Mouse (Mus musculus) neural tube, embryonic 14.5 days (tissue): ENCODE results near the gene Kdm4a. TPM values are rescaled to one million over a fixed set of nuclear protein-coding genes. Genes with fewer than 3 reads are reported as not detected.

Source experiments
- ATAC-seq: fragments of 200-750 bp; cut with Nextera tagmentation; 2 replicates; pipeline ENCODE4 v1.8.0; 2017; ENCODE audit warnings: low read depth, mild to moderate bottlenecking, moderate TSS enrichment, moderate library complexity
- H3K27ac ChIP-seq: fragments of 300-500 bp; sonication (generic); 2 replicates; pipeline ENCODE4 v1.5.1; 2014; ENCODE audit warnings: low read depth, mild to moderate bottlenecking, control low read depth, low read length, moderate library complexity, mixed read lengths
- H3K27me3 ChIP-seq: fragments of 300-500 bp; sonication (generic); 2 replicates; pipeline ENCODE4 v1.6.1; 2014; ENCODE audit warnings: low read length; ENCODE audit not compliant: control insufficient read depth, insufficient read depth
- H3K36me3 ChIP-seq: fragments of 300-500 bp; sonication (generic); 2 replicates; pipeline ENCODE4 v1.6.1; 2014; ENCODE audit warnings: low read length, mixed read lengths; ENCODE audit not compliant: control insufficient read depth, insufficient read depth
- H3K4me1 ChIP-seq: fragments of 300-500 bp; sonication (generic); 2 replicates; pipeline ENCODE4 v1.6.1; 2014; ENCODE audit warnings: low read length; ENCODE audit not compliant: control insufficient read depth, insufficient read depth
- H3K4me2 ChIP-seq: fragments of 300-500 bp; sonication (generic); 2 replicates; pipeline ENCODE4 v1.6.1; 2014; ENCODE audit warnings: mild to moderate bottlenecking, low read depth, low read length, control low read depth
- H3K4me3 ChIP-seq: fragments of 300-500 bp; sonication (generic); 2 replicates; pipeline ENCODE4 v1.5.1; 2014; ENCODE audit warnings: low read depth, low read length, control low read depth, mixed read lengths
- H3K9ac ChIP-seq: fragments of 300-500 bp; sonication (generic); replicated peaks from 2 replicates; pipeline ENCODE4 v1.6.1; 2014; ENCODE audit warnings: low read depth, mild to moderate bottlenecking, control low read depth, low read length, mixed read lengths
- H3K9me3 ChIP-seq: fragments of 300-500 bp; sonication (generic); 2 replicates; pipeline ENCODE4 v1.6.1; 2016; ENCODE audit warnings: low read length; ENCODE audit not compliant: control insufficient read depth
- WGBS: fragments of 180-500 bp; shearing (Covaris S2); extraction: QIAGEN DNeasy Blood & Tissue Kit; methylation state at CpG from one replicate; pipeline ENCODE4 v1.1.7; 2014; 5-methylcytosine and 5-hydroxymethylcytosine counted together
- polyA plus RNA-seq: library from polyadenylated mRNA; unstranded; fragments of >200 nt; fragmentation: Nextera tagmentation; extraction: Ambion mirVana; gene quantifications from 2 replicates; pipeline ENCODE4 v1.2.1, GENCODE M21; 2014

Gene Kdm4a
- polyA plus RNA-seq: 55.8 and 58.6 TPM in 2 replicates

DNA sequence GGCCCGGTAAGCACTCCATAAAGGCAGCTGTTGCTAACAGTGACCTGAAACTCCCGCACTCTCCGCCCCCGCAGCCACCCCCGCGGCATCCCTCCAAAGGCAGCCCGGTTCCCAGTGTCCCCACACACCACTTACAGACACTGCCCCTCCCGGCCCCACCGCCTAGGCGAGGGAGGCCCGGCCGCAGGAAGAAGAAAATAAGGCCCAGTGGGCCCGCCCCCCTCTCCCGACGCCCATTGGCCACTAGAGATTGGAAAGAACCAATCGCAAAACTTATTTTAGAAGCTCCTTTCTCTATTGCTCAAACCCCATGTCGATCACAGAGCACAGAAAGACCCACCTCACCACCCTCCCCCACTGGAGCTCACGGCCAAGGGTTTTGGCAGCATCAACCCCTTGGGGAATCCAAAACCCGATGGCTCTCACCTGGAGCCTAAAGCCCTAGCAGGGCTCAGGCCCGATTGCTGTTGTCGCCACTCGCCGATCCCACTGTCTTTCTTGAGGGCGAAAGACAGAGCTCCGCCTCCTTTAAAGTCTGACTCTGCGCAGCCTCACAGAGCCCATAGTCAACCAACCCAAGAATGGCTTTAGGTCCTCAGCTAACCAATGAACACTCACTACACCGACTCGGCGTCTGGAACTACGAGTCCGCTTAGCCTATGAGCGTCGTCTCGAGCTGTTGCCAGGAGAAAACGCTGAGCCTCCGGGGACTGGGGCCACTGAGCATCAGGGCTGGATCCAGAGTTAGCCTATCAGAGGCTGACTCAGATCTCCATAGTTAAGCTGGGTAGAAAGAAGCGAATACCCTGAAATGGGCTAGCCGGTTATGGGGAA lies at the start of gene Kdm4a:
Kdm4a (minus strand) TSS at position 577 of the 834 bp plus-strand sequence.
- Histone ChIP-seq H3K9ac (peak within 1 kb of the TSS; percentile 65), H3K27me3 (no peaks in the 10 kb centered on the region), H3K4me1 (peaks cover 13% of the 10 kb centered on the region), H3K36me3 (peaks cover 26% of the 10 kb centered on the region), H3K4me3 (peak within 1 kb of the TSS; percentile 61), H3K4me2 (peak within 1 kb of the TSS; percentile 73), H3K9me3 (no peaks in the 10 kb centered on the region), H3K27ac (peak within 1 kb of the TSS; percentile 87)
- WGBS: under 1% methylated on average over 38 of the region's 38 CpGs
- ATAC-seq: peak; percentile 99

DNA sequence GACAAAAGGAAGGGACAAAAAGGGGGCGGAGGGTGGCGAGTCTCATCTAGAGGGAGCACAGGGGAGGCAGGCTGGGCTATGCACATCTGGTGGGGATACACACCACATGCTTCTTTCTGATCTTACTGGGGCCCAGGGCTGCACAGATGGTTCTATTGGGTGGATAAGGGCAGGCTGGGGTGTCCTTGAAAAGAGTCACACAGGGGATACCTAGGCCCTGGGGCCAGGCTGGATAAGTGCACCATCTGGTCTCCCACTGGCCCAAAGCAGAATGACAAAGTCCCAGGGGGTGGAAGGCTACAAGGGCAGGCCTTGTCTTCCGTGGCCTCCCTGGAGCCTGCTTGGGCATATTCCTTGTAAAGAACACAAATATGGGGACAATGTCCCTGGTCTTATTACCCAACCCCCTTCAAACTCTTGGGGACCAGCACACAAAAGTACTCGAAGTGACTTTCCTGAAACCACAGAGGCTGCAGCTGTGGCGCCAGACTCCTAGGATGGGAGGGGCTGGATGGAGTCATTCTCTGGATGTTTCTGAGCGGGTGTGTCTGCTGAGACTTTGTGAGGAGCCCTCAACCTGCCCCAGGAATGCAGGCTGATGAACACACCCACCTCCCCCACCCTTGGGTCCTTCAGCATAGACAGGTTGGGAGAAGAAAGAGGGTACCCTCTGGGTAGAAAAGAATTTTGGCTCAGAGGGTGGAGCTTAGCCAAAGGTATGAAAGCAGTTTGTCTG lies 49.4 kb upstream of the Kdm4a start:
- ATAC-seq: no peak
- no peaks in the 10 kb centered on the region for H3K4me1 ChIP-seq
- WGBS: 48% methylated on average over 6 of the region's 6 CpGs
- no peak overlapping the region for H3K4me2 ChIP-seq
- no peaks in the 10 kb centered on the region for H3K27me3 ChIP-seq
- H3K9ac ChIP-seq: no peak overlapping the region
- no peaks in the 10 kb centered on the region for H3K9me3 ChIP-seq
- H3K27ac ChIP-seq: no peak overlapping the region
- no peak overlapping the region for H3K4me3 ChIP-seq
- peaks cover 74% of the 10 kb centered on the region for H3K36me3 ChIP-seq

DNA sequence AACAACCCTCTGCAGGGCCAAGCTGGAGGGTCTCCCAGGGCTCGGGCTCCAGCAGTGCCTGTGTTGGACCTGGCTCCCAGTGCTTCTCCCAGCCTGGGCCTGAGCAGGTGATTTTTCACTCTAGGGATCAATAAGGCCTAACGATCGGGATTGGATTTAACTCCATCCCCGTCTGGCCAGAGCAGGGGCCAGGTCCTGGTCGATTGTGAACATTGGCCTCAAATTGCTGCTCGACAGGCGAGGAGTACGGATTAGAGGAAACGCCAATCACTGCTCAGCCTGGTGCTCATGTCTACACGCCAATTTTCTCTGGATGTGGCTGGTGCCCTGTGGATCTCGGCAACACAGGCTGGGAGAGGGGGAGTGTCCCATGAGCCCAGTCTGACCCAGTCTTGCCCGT lies 47.6 kb upstream of the Kdm4a start:
- Histone ChIP-seq H3K36me3 (peaks cover 88% of the 10 kb centered on the region), H3K4me2 (no peak overlapping the region), H3K4me1 (no peaks in the 10 kb centered on the region), H3K9me3 (no peaks in the 10 kb centered on the region), H3K27ac (no peak overlapping the region), H3K4me3 (no peak overlapping the region), H3K9ac (no peak overlapping the region), H3K27me3 (no peaks in the 10 kb centered on the region)
- ATAC-seq: no peak
- WGBS: 82% methylated on average over 12 of the region's 12 CpGs

DNA sequence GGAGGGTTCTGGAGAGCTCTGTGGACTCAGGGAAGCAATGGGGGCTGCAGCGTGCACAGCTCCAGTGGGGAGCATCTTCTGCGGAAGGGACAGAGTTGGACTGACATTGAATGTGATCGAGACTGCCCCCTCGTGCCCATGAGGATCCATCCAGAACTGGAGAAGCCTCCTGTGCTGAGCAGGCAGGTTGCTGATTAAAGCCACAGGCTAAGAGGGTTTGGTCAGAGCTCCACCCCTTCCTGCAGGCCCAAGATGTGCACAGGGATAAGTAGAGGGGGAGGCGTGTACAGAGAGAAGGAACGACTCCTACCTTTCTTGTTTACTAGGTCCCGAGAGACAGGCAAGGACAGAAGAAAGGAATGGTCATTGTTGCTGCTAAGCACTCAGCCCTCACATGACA lies 41.4 kb upstream of the Kdm4a start:
- Histone ChIP-seq H3K9ac (no peak overlapping the region), H3K36me3 (peaks cover 91% of the 10 kb centered on the region), H3K27ac (no peak overlapping the region), H3K9me3 (no peaks in the 10 kb centered on the region), H3K4me3 (no peak overlapping the region), H3K27me3 (no peaks in the 10 kb centered on the region), H3K4me2 (no peak overlapping the region), H3K4me1 (no peaks in the 10 kb centered on the region)
- no peak for ATAC-seq
- 82% methylated on average over 7 of the region's 7 CpGs for WGBS

DNA sequence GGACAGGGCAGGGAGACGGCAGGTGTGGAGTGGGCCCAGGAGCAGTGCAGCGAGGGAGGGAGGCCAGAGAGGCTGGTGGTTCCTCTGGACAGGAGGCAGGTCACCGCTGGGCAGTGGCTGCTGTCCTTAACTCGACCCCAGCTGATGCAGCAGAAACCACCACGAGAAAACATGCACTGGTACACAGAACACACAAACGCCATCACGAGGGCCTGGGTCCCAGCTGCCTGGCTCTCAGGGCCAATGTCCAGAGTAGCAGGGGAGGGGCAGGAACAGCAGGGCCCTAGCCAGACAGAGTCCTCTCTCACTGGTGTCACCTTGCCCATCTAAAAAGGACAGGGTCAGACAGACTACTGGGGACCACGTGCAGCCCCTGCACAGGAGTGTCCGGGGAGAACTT lies 40.9 kb upstream of the Kdm4a start:
- Histone ChIP-seq H3K4me3 (no peak overlapping the region), H3K9ac (no peak overlapping the region), H3K4me1 (no peaks in the 10 kb centered on the region), H3K4me2 (no peak overlapping the region), H3K27ac (no peak overlapping the region), H3K36me3 (peaks cover 86% of the 10 kb centered on the region), H3K9me3 (no peaks in the 10 kb centered on the region), H3K27me3 (no peaks in the 10 kb centered on the region)
- ATAC-seq: no peak
- 91% methylated on average over 9 of the region's 9 CpGs for WGBS

DNA sequence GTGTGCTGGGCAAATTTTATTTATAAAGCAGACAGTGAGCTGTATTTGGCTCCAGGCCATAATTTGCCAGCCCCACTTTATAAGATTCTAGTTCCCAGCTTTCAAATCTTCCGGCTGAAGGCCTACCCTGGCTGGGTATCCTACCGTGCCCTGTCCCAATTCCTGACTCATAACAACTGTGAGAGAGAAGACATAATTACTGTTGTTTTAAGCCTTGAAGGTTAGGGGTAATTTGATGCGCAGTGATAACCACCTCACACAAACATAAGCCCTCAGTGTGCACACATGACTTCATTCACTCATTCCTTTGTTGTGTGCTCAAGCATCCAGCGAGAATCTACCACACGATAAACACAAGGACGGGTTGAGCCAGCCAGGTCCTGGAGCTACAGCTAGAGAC lies 39.6 kb upstream of the Kdm4a start:
- peaks cover 76% of the 10 kb centered on the region for H3K36me3 ChIP-seq
- H3K9me3 ChIP-seq: no peaks in the 10 kb centered on the region
- no peaks in the 10 kb centered on the region for H3K27me3 ChIP-seq
- 88% methylated on average over 6 of the region's 6 CpGs for WGBS
- H3K4me3 ChIP-seq: no peak overlapping the region
- H3K4me1 ChIP-seq: no peaks in the 10 kb centered on the region
- no peak overlapping the region for H3K9ac ChIP-seq
- no peak for ATAC-seq
- no peak overlapping the region for H3K4me2 ChIP-seq
- H3K27ac ChIP-seq: no peak overlapping the region

DNA sequence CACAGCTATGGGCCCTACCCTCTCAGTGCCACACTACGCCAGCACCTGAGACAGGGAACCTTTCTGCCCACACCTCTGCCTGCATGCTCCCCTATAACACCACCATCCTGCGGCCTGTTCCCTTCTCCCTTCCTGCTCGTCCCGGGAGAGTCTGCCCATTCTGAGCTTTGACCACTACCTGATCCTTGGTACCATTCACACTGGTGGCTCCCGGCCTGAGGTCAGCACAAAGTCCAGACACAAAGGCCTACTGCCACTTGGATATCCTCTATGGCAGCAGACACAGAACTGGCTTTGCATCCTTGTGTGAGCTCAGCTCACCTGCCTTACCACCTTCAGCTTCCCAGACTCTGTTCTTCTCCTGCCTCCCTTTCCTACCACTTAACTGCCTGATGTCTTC lies 38.7 kb upstream of the Kdm4a start:
- Histone ChIP-seq H3K36me3 (peaks cover 68% of the 10 kb centered on the region), H3K4me2 (no peak overlapping the region)

DNA sequence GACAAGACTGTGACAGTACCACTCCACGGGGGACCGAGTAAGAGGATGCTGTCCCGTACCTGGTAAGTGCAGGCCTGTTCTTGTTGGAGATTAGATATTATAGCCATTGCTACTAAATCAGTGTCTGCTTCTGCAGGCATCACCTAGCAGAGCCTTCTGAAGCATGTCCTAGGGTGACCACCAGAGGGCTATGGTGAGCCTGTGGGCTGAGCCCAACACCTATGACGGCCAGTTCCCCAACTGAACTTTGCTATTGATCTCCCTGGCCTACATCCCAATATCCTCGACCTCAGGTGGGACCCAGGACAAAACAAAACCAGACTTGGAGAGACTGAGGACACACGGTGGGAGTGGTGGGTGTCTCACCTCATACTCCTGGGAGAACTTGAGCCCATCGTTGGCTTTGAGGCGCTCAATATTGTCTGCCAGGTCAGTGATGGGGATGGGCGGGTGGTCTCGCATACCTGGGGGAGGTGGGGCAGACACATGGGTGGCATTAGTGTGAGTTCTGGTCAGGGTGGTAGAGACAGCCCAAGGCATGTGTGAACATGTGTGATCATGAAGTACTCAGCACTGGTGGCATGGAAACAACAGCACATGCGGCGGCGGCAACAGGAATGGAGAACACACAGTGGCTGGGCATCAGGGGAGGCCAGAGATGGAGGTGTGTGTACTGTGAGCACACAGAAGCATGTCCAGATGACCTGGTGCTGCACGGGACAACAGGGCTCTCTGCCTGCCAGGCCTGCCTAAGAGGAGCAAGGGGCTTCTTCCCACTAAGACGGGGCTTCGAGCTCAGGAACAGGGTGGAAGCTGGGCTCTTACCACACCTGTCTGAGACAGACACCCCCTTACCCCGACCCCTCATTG lies 37.1 kb upstream of the Kdm4a start:
- Histone ChIP-seq H3K36me3 (peaks cover 72% of the 10 kb centered on the region), H3K4me3 (no peak overlapping the region), H3K9ac (no peak overlapping the region), H3K27me3 (no peaks in the 10 kb centered on the region), H3K4me1 (no peaks in the 10 kb centered on the region), H3K9me3 (no peaks in the 10 kb centered on the region), H3K4me2 (no peak overlapping the region), H3K27ac (no peak overlapping the region)
- 86% methylated on average over 17 of the region's 17 CpGs for WGBS
- ATAC-seq: peak; percentile 64; the same call in 1 of the 2 replicates

More for the DNA sequence above, 38.7 kb upstream of the Kdm4a start:
- WGBS: 90% methylated on average over 5 of the region's 5 CpGs
- no peak overlapping the region for H3K27ac ChIP-seq
- no peaks in the 10 kb centered on the region for H3K4me1 ChIP-seq
- H3K4me3 ChIP-seq: no peak overlapping the region
- ATAC-seq: no peak
- no peak overlapping the region for H3K9ac ChIP-seq
- no peaks in the 10 kb centered on the region for H3K9me3 ChIP-seq
- H3K27me3 ChIP-seq: no peaks in the 10 kb centered on the region
